Mouse (Mus musculus) thymus, postnatal 25 days (tissue): ENCODE measurements around the gene Gtf2h1.
"Not testable (repeated sequence)": the region's sequence is repeated elsewhere in the genome, so short reads cannot be mapped to it uniquely, and the experiment has no call there.

Experiments
- DNase-seq: peaks from one replicate; pipeline ENCODE4 v3.0.0; 2022

The Gtf2h1 gene

DNA sequence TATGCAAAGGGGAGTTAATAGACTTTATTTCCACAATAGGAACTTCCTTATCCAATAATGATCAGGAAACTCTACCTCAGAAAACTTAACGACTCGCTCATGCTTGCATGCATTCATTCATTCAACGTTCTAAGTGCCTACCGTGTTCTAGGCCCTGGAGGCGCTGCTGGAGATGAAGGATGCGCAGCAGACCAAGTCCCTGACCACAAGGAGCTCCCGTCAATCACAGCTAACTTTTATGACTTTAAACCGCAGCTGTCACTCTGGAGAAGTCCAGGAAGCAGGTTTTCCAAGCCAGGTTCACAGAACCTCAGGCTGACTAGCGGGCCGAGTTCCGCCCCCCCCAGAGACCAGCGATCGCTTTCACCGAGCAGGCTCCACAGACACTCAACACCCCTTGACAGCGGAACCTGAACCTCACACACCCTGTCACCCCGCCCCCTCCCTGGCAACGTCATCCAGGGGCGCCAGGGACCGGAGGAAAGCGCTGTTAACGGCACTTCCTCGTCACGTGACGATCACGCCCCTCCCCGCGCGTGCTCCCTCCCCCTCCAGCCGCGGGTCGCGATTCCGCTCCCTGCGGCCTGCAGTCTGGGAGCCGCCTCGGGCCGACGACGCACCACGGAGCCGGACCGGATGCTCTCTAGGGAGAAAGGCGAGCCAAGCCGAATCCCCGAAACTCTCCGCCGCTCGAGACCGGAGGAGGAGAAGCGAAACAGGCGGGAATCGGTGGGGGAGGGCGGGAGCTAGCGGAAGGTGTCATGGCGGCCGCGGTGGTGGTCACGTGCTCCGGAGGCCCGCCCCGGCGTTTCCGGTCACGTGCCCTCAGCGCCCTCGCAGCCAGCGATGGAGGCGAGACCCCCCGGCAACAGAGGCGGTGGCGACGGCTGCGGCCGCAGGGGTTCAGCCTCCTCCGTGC, at the start of gene Gtf2h1, which contains the start of gene Hps5:
Gene Gtf2h1, plus strand, starts transcription at position 817 of the 919 bp plus-strand sequence.
Gene Hps5, minus strand, starts transcription at position 778 of the 919 bp plus-strand sequence.
- peak; percentile 99 for DNase-seq

GRCm38 (mm10) chr7:46746381-46746780, 49.5 kb upstream of the Gtf2h1 start:
- DNase-seq: no peak

GRCm38 (mm10) chr7:46748459-46748858, 47.4 kb upstream of the Gtf2h1 start:
- no peak for DNase-seq

DNA sequence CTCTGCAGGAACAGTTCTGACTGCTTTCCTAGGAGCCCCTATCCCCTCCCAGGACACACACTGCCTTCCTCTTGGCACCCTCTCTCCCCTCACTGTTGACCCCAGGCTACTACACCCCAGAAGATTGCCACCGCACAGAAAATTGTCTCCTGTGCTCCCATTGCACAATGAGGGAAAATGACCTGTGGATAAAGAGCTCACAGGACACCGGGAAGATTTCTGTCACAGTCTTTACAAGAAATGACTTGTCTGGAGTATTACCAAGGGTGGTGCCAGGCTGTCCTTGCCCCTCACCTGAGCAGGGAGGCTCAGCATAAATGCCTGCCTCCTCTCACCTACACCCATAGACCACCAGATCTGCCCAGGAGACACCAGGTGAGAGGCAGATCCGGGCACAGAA, 44.4 kb upstream of the Gtf2h1 start, which contains the start of gene Saa2:
Gene Saa2, plus strand, starts transcription at position 301 of the 400 bp plus-strand sequence.
- no peak for DNase-seq

DNA sequence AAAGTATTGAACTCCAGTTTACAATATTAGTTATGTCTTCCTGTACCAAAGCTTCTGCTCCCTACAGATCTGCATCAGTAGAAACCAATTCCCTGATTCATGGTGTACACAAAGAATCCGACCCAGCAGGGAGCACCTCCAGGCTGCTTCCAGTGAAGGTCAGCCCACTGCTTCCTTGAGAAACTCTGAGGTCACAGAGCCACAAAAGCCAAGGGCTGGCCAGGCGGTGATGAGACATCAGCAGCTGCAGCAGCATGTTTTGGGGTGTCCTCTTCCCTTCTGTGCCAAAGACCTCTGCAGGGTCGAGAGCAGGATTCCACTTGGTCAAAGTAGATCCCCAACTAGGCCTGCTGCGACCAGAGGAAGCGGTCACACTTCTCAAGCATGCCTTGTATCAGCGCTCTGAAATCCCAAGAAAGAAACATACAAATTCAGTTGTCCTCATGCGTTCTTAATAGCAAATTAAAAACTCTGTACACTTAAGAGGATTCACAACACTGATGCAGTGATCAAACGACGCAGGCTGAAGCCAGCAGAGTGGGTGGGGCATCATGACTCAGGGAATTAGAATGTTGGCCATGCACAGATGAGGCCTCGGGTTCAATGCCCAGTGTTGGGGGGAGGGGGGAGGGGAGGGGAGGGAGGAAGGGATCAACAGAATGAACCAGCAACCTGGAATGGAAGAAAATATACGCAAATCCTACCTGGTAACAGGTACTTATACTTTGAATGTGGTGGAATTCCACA, 34.7 kb upstream of the Gtf2h1 start:
- DNase-seq: no peak

DNA sequence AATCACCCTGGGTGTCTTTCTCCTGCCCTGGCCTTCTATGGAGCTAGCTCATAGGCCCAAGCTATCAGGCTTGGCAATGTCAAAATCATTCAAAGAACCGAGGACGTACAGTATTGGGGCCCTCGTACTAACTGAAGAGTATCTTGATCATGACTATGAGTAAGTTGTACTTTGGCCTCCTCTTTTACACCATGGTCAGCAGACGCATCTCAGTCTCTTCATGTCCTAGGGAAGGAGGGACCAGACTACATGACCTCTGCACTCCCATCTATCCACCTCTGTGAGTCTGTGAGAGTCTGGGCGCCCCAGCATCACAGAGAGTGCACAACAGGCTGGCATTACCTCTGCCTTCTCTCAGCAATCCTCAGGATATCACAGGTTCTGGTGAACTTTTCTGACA, 33.3 kb upstream of the Gtf2h1 start:
- DNase-seq: no peak

- no peak for DNase-seq
Observed at GRCm38 (mm10) chr7:46764672-46765071, 31.2 kb upstream of the Gtf2h1 start.

DNA sequence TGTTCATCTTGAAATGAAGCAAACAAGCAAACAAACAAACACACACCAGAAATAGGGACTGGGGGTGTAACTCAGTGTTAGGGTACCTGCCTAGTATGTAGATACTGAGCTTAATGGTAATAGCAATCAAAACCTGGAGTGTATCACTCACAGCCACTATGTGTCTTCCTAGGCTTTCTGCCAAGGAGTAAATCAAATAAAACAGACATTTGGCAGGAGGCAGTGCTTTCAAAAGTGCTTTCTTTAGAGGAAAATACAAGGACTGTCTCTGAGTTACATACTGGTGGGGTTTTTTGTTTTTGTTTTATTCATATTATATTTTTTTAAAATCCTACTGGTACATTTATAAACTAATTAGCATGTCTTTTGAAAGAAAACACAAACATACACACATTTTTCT, 28.5 kb upstream of the Gtf2h1 start:
- no peak for DNase-seq

- DNase-seq: no peak
Observed at GRCm38 (mm10) chr7:46768451-46768850, 27.5 kb upstream of the Gtf2h1 start.

GRCm38 (mm10) chr7:46770706-46771105, 25.2 kb upstream of the Gtf2h1 start:
- DNase-seq: peak; percentile 38

DNA sequence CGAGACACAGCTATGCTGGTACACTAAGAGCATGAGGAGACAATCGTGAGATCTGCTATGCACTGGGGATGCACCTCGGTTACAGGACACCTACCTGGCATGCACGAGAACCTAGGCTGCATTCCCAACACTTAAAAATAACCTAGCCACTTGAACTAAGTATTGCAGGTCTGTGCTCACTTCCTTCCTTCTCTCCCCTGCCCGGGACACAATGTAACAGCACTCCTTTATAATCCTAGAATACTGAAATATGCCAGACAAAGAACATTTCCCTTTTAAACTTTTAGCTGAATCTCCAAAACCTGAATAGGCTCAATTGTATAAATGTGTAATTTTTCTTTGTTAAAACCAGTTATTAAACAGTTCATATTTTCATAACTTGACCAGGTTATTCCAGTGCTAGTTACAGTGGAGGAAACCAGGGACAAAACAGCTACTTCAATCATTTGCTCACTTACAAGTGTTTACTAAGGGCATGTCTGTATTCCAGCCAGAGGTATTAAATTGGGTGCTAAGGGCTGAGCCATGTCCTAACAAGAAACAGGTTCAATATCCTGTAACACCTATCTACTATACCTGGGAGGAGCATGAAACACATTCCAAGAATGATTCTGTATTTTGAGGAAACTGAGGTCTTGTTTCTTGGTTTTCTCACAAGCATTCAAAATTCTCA, 6.6 kb upstream of the Gtf2h1 start:
- no peak for DNase-seq

GRCm38 (mm10) chr7:46793871-46794270, 2.0 kb upstream of the Gtf2h1 start:
- no peak for DNase-seq

DNA sequence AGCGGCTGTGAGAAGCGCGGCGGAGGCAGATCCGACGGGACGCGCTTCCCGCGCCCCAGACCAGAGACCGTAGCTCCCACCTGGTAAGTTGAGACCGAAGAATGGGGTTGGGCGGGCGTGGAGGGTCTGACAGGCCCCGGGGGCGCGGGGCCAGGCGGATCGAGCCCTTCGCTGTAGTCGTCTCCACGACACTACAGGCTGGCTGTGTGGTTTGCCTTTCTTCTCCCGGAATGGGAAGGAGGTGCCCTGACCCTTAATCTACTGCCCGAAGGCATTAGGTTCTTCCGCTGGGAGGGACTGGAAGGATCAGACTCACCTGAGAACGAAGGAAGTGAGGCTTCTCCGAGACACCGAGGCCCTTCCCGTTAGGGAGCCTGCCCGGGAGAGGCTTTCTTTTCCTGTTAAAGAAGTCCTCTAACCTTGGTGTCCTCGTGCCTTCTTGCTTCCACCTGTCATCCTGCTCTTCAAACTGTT, 340 bp downstream of the Gtf2h1 start:
- DNase-seq: no peak

- DNase-seq: no peak
Observed at GRCm38 (mm10) chr7:46796779-46797178, 876 bp downstream of the Gtf2h1 start.

GRCm38 (mm10) chr7:46810325-46810724, 14.4 kb downstream of the Gtf2h1 start:
- DNase-seq: no peak

DNA sequence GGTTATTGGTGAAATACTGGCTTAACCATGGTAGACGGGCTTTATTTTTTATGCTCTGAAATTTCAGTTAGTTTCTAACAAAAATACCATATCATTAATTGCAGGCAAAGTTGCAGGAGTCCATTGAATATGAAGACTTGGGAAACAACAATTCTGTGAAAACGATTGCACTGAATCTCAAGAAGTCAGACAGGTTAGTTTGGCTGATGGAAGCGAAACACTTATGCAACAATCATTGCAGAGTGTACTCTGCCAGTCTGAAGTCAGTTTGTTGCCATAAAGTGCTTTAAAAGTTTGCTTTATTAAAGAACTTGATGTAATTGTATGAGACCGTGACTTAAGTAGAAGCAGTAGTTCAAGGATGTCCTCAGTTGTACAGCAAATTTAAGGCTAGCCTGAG, 18.1 kb downstream of the Gtf2h1 start:
- DNase-seq: no peak

- not testable (repeated sequence) for DNase-seq
Observed at GRCm38 (mm10) chr7:46820876-46821632, 25.2 kb downstream of the Gtf2h1 start.

GRCm38 (mm10) chr7:46827046-46827802, 31.3 kb downstream of the Gtf2h1 start:
- DNase-seq: no peak

DNA sequence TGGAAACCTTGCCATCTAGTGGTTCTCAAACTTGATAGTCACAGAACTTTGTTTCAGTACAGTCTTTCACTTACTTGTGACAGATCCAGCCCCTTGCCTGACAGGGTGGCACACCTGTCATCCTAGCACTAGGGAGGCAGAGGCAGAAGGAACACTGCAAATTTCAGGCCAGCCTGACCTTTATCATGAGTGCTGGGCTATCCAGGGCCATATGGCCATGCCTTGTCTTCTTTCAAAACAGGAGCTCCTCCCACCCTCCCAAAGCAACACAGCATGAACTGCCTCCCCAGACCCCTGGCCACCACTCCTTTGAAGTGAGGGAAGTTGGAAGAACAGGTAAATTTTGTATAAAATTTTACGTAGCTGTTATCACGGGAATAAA, 31.9 kb downstream of the Gtf2h1 start:
- no peak for DNase-seq

GRCm38 (mm10) chr7:46829911-46830310, 34.0 kb downstream of the Gtf2h1 start:
- DNase-seq: no peak

DNA sequence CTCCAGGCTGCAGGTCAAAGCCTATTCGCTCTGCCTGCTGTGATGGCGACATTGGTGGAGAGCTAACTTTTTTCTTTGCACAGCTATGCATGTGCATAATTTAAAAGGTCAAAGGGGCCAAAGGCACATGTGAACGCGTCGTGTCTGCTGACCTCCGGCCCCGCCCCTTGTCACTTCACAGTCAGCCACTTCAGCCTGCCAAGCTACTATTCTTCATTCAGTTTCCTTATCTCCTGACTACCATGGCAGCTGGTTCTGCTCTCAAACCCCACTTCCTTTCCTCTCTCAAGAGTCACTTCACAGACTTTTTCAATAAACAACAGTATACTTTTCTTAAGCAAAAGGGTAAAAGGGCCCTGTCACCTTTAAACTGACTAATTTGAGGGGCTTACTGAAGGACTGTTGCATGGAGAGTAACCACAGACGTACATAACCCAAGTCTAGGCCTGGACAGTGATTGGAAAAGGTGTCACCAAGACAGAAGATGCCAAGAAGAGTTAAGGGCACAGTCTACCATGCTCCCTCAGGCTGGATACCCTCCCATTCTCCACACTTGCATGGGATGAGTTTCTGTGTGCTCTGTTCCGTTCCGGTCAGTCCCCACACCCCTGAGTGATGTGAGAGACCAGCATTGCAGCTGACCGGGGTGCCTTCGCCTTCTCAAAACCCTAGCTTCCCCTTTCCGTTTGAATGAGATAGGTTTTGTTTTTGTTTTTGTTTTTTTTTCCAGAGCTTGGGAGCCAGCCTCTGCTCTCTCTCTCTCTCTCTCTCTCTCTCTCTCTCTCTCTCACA, 35.1 kb downstream of the Gtf2h1 start:
- peak; percentile 42 for DNase-seq
